Mouse (Mus musculus) heart, embryonic 14.5 days (tissue): ENCODE data around the gene Atp7a. TPM values are rescaled to one million over a fixed set of nuclear protein-coding genes. Genes with fewer than 3 reads are reported as not detected.
A peak's percentile ranks its signal among the peaks of the same experiment; 100 is the strongest.

Experiments used
- ATAC-seq: fragments of 200-750 bp; cut with Nextera tagmentation; 2 replicates; pipeline ENCODE4 v1.8.0; 2017; ENCODE audit warnings: low read depth, moderate TSS enrichment; ENCODE audit not compliant: insufficient number of reproducible peaks, insufficient read depth, low FRiP score
- H3K27ac ChIP-seq, 2 experiments: fragments of 200-500 bp in 1 of 2; fragments of 300-500 bp in 1 of 2; sonication (generic) in 1 of 2; replicated peaks in 1 of 2; 2 replicates each; pipeline ENCODE4 v1.5.1; 2012 to 2014; ENCODE audit warnings: low read depth in 2 of 2, low read length in 2 of 2, control low read depth in 1 of 2, mild to moderate bottlenecking in 1 of 2, mixed read lengths in 1 of 2; ENCODE audit not compliant: control insufficient read depth in 1 of 2, insufficient read depth in 1 of 2
- H3K27me3 ChIP-seq: fragments of 300-500 bp; sonication (generic); 2 replicates; pipeline ENCODE4 v1.6.1; 2014; ENCODE audit warnings: mild to moderate bottlenecking, low read length, control low read depth; ENCODE audit not compliant: control insufficient read depth, insufficient read depth
- H3K36me3 ChIP-seq: fragments of 300-500 bp; sonication (generic); 2 replicates; pipeline ENCODE4 v1.6.1; 2014; ENCODE audit warnings: mild to moderate bottlenecking, control low read depth, low read length, mixed read lengths; ENCODE audit not compliant: control insufficient read depth, insufficient read depth
- H3K4me1 ChIP-seq, 2 experiments: fragments of 200-500 bp in 1 of 2; fragments of 300-500 bp in 1 of 2; sonication (generic) in 1 of 2; 2 replicates each; pipeline ENCODE4 v1.6.1; 2012 to 2014; ENCODE audit warnings: low read length in 2 of 2, control low read depth in 1 of 2, mixed read lengths in 1 of 2; ENCODE audit not compliant: control insufficient read depth in 2 of 2, insufficient read depth in 2 of 2
- H3K4me2 ChIP-seq: fragments of 300-500 bp; sonication (generic); 2 replicates; pipeline ENCODE4 v1.6.1; 2014; ENCODE audit warnings: mild to moderate bottlenecking, low read length
- H3K4me3 ChIP-seq, 2 experiments: fragments of 200-500 bp in 1 of 2; fragments of 300-500 bp in 1 of 2; sonication (generic) in 1 of 2; 2 replicates each; pipeline ENCODE4 v1.5.1; 2012 to 2014; ENCODE audit warnings: low read length in 2 of 2, mild to moderate bottlenecking in 2 of 2, control low read depth in 1 of 2, low read depth in 1 of 2, moderate library complexity in 1 of 2; ENCODE audit not compliant: control insufficient read depth in 1 of 2, insufficient read depth in 1 of 2
- H3K9ac ChIP-seq: fragments of 300-500 bp; sonication (generic); 2 replicates; pipeline ENCODE4 v1.6.1; 2014; ENCODE audit warnings: mild to moderate bottlenecking, low read length
- H3K9me3 ChIP-seq: fragments of 300-500 bp; sonication (generic); 2 replicates; pipeline ENCODE4 v1.6.1; 2016; ENCODE audit warnings: low read length, control low read depth; ENCODE audit not compliant: control insufficient read depth
- WGBS: fragments of 180-500 bp; shearing (Covaris S2); extraction: QIAGEN DNeasy Blood & Tissue Kit; methylation state at CpG from one replicate; pipeline ENCODE4 v1.1.7; 2014; 5-methylcytosine and 5-hydroxymethylcytosine counted together
- polyA plus RNA-seq: library from polyadenylated mRNA; unstranded; fragments of >200 nt; fragmentation: Nextera tagmentation; extraction: Ambion mirVana; gene quantifications from 2 replicates; pipeline ENCODE4 v1.2.1, GENCODE M21; 2014

Atp7a gene
- polyA plus RNA-seq, 1 experiment from 2014 or later: 17.1 TPM

DNA sequence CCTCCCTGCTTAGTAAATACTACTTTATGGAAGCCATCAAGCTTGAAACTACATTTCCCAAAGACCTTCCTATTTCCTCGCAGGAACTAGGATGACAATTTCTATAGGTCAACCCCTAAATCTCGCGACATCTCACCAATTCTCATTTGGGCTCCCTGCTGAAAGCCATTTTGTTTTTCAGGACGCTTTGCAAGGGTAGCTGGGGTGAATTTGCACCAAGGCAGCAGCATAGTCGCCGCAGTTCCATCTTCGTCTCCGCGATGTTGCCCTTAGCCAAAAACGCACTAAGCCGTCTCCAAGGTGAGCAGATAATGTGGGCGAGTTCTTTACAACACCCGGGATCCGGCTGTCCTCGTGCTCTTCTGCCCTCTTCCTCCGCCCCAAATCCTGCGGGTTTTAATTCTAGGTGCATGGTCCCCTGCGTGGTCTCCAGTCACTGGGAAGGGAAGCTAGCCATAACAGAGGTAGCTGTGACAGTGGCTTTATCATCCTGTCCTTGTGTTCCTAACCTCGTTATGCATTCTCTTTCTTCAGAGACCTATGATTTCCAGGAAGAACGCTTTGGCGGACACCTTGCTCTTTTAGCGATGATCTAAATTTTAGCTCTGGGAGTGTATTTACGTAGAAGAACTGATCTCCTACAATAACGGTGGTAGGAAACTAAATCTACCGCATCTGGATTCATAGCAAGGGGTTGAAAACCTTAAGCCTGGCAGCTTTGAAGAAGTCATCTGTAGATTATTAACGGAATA is 11.3 kb upstream of the Atp7a start, which contains the start of gene Cox7b:
Gene Cox7b (plus strand): TSS at position 130 of the 752 bp plus-strand sequence.
- peak within 1 kb of the TSS; percentile 52 to 68 for H3K4me3 ChIP-seq
- 16% methylated on average over 26 of the region's 26 CpGs for WGBS
- H3K9ac ChIP-seq: peak within 1 kb of the TSS; percentile 81
- peaks cover 24% of the 10 kb centered on the region for H3K36me3 ChIP-seq
- H3K9me3 ChIP-seq: no peaks in the 10 kb centered on the region
- no peaks in the 10 kb centered on the region for H3K27me3 ChIP-seq
- H3K27ac ChIP-seq: peak within 1 kb of the TSS; percentile 89 to 95
- no peak for ATAC-seq
- H3K4me2 ChIP-seq: peak within 1 kb of the TSS; percentile 60
- H3K4me1 ChIP-seq: no peaks in the 10 kb centered on the region; a peak in 1 of 4 replicates

- Histone ChIP-seq H3K9me3 (no peaks in the 10 kb centered on the region), H3K9ac (peak overlapping the region; percentile 81), H3K4me3 (peak overlapping the region; percentile 22 to 52; a peak in 3 of 4 replicates), H3K27ac (no peak overlapping the region), H3K36me3 (peaks cover 37% of the 10 kb centered on the region), H3K27me3 (no peaks in the 10 kb centered on the region), H3K4me1 (no peaks in the 10 kb centered on the region; a peak in 1 of 4 replicates), H3K4me2 (peak overlapping the region; percentile 60)
- WGBS: 73% methylated on average over 3 of the region's 3 CpGs
- ATAC-seq: no peak
These were observed 10.0 kb upstream of the Atp7a start for GRCm38 (mm10) chrX:106017102-106017501.

DNA sequence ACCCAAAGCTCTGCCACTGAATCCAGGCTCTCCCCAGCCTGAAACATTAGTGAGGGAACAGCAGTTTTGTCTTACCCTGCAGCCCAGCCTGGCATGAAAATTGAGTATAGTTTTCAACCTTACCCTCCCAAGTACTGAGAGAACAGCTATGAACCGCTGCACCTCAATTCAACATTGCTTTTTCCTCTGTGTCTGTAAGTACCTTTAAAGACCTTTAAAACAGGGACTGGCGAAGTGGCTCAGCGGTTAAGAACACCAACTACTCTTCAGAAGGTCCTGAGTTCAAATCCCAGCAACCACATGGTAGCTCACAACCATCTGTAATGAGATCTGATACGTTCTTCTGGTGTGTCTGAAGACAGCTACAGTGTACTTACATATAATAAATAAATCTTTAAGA is 9.6 kb upstream of the Atp7a start:
- no peak overlapping the region for H3K27ac ChIP-seq
- no peaks in the 10 kb centered on the region for H3K9me3 ChIP-seq
- H3K9ac ChIP-seq: no peak overlapping the region; the same call in 1 of the 2 replicates
- peak overlapping the region; percentile 22 to 52; a peak in 3 of 4 replicates for H3K4me3 ChIP-seq
- H3K36me3 ChIP-seq: peaks cover 40% of the 10 kb centered on the region
- H3K27me3 ChIP-seq: no peaks in the 10 kb centered on the region
- no peak for ATAC-seq
- 85% methylated on average over 4 of the region's 4 CpGs for WGBS
- H3K4me2 ChIP-seq: peak overlapping the region; percentile 60
- H3K4me1 ChIP-seq: no peaks in the 10 kb centered on the region; a peak in 1 of 4 replicates

GRCm38 (mm10) chrX:106027343-106027674 is 233 bp downstream of the Atp7a start:
- Histone ChIP-seq H3K4me1 (no peaks in the 10 kb centered on the region; a peak in 1 of 4 replicates), H3K27me3 (no peaks in the 10 kb centered on the region), H3K9me3 (no peaks in the 10 kb centered on the region), H3K9ac (peak overlapping the region; percentile 71), H3K27ac (peak overlapping the region; percentile 81 to 84), H3K4me2 (peak overlapping the region; percentile 60), H3K4me3 (peak overlapping the region; percentile 53 to 76), H3K36me3 (peaks cover 5% of the 10 kb centered on the region; the same call in 1 of the 2 replicates)
- ATAC-seq: no peak
- 17% methylated on average over 8 of the region's 8 CpGs for WGBS

DNA sequence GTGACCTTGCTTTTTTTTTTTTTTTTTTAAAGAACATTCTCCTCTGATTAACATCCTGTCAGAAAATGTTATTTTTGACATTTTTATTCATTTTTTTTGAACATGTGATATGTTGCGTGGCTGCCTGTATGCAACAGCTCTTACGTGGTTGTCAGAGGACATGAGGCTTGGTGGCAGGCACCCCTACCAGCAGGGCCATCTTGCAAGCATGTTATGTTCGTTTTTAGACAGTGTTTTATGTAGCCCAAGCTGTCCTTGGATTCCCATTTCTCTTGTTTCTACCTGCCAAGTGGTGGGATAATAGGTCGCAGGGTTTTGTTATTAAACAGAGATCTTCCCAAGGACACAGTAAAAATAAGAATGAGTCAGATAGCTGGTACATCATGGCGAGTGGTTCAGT is 3.1 kb downstream of the Atp7a start:
- no peaks in the 10 kb centered on the region; a peak in 1 of 4 replicates for H3K4me1 ChIP-seq
- no peaks in the 10 kb centered on the region for H3K36me3 ChIP-seq
- no peak overlapping the region for H3K9ac ChIP-seq
- no peak overlapping the region for H3K4me2 ChIP-seq
- WGBS: 62% methylated on average over 5 of the region's 5 CpGs
- ATAC-seq: no peak
- H3K4me3 ChIP-seq: no peak overlapping the region
- no peaks in the 10 kb centered on the region for H3K9me3 ChIP-seq
- no peak overlapping the region for H3K27ac ChIP-seq
- no peaks in the 10 kb centered on the region for H3K27me3 ChIP-seq

- Histone ChIP-seq H3K27me3 (no peaks in the 10 kb centered on the region), H3K4me1 (no peaks in the 10 kb centered on the region; a peak in 1 of 4 replicates), H3K36me3 (no peaks in the 10 kb centered on the region), H3K9ac (no peak overlapping the region), H3K9me3 (no peaks in the 10 kb centered on the region), H3K27ac (no peak overlapping the region), H3K4me2 (no peak overlapping the region), H3K4me3 (no peak overlapping the region)
- ATAC-seq: no peak
These were observed 4.0 kb downstream of the Atp7a start for GRCm38 (mm10) chrX:106031124-106031523.

DNA sequence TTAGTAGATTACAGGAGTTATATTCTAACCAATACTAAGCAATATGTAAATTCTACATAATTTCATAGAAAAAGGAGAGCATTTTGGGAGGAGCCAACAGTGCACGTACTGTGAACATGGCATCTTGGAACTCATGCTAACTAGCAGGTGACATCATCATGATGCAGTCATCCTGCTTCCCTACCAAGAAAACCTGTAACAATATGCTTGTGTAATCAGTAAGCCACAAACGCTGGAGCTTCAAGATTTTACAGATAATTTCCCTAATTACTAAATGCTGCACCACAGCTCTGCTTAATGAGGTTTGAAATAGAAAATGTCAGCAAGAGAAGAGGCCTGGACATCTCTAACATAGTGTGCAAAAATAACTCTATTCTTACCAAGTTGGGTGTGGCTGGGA is 8.7 kb downstream of the Atp7a start:
- no peak overlapping the region for H3K4me3 ChIP-seq
- no peak overlapping the region for H3K27ac ChIP-seq
- WGBS: 54% methylated on average over 2 of the region's 2 CpGs
- H3K9ac ChIP-seq: no peak overlapping the region
- H3K9me3 ChIP-seq: no peaks in the 10 kb centered on the region
- no peak for ATAC-seq
- no peaks in the 10 kb centered on the region for H3K27me3 ChIP-seq
- no peak overlapping the region for H3K4me2 ChIP-seq
- H3K36me3 ChIP-seq: no peaks in the 10 kb centered on the region
- H3K4me1 ChIP-seq: no peaks in the 10 kb centered on the region
